Mouse (Mus musculus) R1 (cell line): Measurements from ENCODE around the gene Glrx5.

Experiments
- DNase-seq: peaks from one replicate; pipeline ENCODE4 v3.0.0-alpha.2; 2018; ENCODE audit warnings: low read depth, low spot score

Glrx5 gene

GRCm38 (mm10) chr12:105029890-105030289 is 2.6 kb upstream of the Glrx5 start:
- DNase-seq: no peak

GRCm38 (mm10) chr12:105031081-105032058 is 1.1 kb upstream of the Glrx5 start:
- DNase-seq: peak; percentile 33

- peak; percentile 46 for DNase-seq
These were observed 616 bp downstream of the Glrx5 start for GRCm38 (mm10) chr12:105032832-105033775.

- DNase-seq: no peak
These were observed 1.8 kb downstream of the Glrx5 start for GRCm38 (mm10) chr12:105034130-105034769.

GRCm38 (mm10) chr12:105038211-105038610 is 5.7 kb downstream of the Glrx5 start:
- DNase-seq: no peak

- no peak for DNase-seq
These were observed 6.4 kb downstream of the Glrx5 start for GRCm38 (mm10) chr12:105038918-105039317.

GRCm38 (mm10) chr12:105039578-105040289 is 7.2 kb downstream of the Glrx5 start:
- no peak for DNase-seq

- DNase-seq: no peak
These were observed 8.5 kb downstream of the Glrx5 start for GRCm38 (mm10) chr12:105040950-105041349.

- peak; percentile 56 for DNase-seq
These were observed 10.6 kb downstream of the Glrx5 start for GRCm38 (mm10) chr12:105043081-105043480.

GRCm38 (mm10) chr12:105044775-105045174 is 12.3 kb downstream of the Glrx5 start:
- no peak for DNase-seq

- DNase-seq: peak; percentile 78
These were observed 15.9 kb downstream of the Glrx5 start for GRCm38 (mm10) chr12:105048301-105048863.

- no peak for DNase-seq
These were observed 17.3 kb downstream of the Glrx5 start for GRCm38 (mm10) chr12:105049813-105050212.

- peak; percentile 68 for DNase-seq
These were observed 18.4 kb downstream of the Glrx5 start for GRCm38 (mm10) chr12:105050898-105051297.

GRCm38 (mm10) chr12:105054041-105054440 is 21.6 kb downstream of the Glrx5 start:
- peak; percentile 94 for DNase-seq

- no peak for DNase-seq
These were observed 22.8 kb downstream of the Glrx5 start for GRCm38 (mm10) chr12:105055308-105055707.

- DNase-seq: no peak
These were observed 27.5 kb downstream of the Glrx5 start for GRCm38 (mm10) chr12:105060006-105060405.

- DNase-seq: peak; percentile 88
These were observed 31.0 kb downstream of the Glrx5 start for GRCm38 (mm10) chr12:105063201-105064134.

GRCm38 (mm10) chr12:105064168-105064567 is 31.7 kb downstream of the Glrx5 start:
- no peak for DNase-seq

GRCm38 (mm10) chr12:105065119-105065518 is 32.6 kb downstream of the Glrx5 start:
- no peak for DNase-seq
